Mouse (Mus musculus) stomach, embryonic 16.5 days (tissue): ENCODE data around the gene Pde4dip. TPM values are rescaled to one million over a fixed set of nuclear protein-coding genes. Genes with fewer than 3 reads are reported as not detected.

Experiments
- ATAC-seq: fragments of 200-750 bp; cut with Nextera tagmentation; 2 replicates; pipeline ENCODE4 v1.8.0; 2017; ENCODE audit warnings: moderate number of reproducible peaks, moderate TSS enrichment; ENCODE audit not compliant: insufficient read depth, low FRiP score
- H3K27ac ChIP-seq: fragments of 300-500 bp; sonication (generic); 2 replicates; pipeline ENCODE4 v1.5.1; 2014; ENCODE audit warnings: low read length
- H3K27me3 ChIP-seq: fragments of 300-500 bp; sonication (generic); 2 replicates; pipeline ENCODE4 v1.6.1; 2014; ENCODE audit warnings: low read length, control low read depth, mixed read lengths; ENCODE audit not compliant: control insufficient read depth, insufficient read depth
- H3K36me3 ChIP-seq: fragments of 300-500 bp; sonication (generic); 2 replicates; pipeline ENCODE4 v1.6.1; 2014; ENCODE audit warnings: low read length; ENCODE audit not compliant: control insufficient read depth, insufficient read depth
- H3K4me1 ChIP-seq: fragments of 300-500 bp; sonication (generic); 2 replicates; pipeline ENCODE4 v1.6.1; 2014; ENCODE audit warnings: low read length, control low read depth, mixed read lengths; ENCODE audit not compliant: control insufficient read depth, insufficient read depth
- H3K4me2 ChIP-seq: fragments of 300-500 bp; sonication (generic); 2 replicates; pipeline ENCODE4 v1.6.1; 2014; ENCODE audit warnings: low read depth, low read length, mixed read lengths
- H3K4me3 ChIP-seq: fragments of 300-500 bp; sonication (generic); replicated peaks from 2 replicates; pipeline ENCODE4 v1.5.1; 2014; ENCODE audit warnings: mild to moderate bottlenecking, low read length
- H3K9ac ChIP-seq: fragments of 300-500 bp; sonication (generic); 2 replicates; pipeline ENCODE4 v1.6.1; 2014; ENCODE audit warnings: low read length
- H3K9me3 ChIP-seq: fragments of 300-500 bp; sonication (generic); replicated peaks from 2 replicates; pipeline ENCODE4 v1.6.1; 2016; ENCODE audit warnings: low read length, control low read depth; ENCODE audit not compliant: control insufficient read depth
- WGBS: fragments of 180-500 bp; shearing (Covaris S2); extraction: QIAGEN DNeasy Blood & Tissue Kit; methylation state at CpG from one replicate; pipeline ENCODE4 v1.1.7; 2014; 5-methylcytosine and 5-hydroxymethylcytosine counted together
- polyA plus RNA-seq: library from polyadenylated mRNA; unstranded; fragments of >200 nt; fragmentation: Nextera tagmentation; extraction: Ambion mirVana; gene quantifications from 2 replicates; pipeline ENCODE4 v1.2.1, GENCODE M21; 2015

Gene Pde4dip
- polyA plus RNA-seq, 1 experiment from 2014 or later = 31.3 TPM

DNA sequence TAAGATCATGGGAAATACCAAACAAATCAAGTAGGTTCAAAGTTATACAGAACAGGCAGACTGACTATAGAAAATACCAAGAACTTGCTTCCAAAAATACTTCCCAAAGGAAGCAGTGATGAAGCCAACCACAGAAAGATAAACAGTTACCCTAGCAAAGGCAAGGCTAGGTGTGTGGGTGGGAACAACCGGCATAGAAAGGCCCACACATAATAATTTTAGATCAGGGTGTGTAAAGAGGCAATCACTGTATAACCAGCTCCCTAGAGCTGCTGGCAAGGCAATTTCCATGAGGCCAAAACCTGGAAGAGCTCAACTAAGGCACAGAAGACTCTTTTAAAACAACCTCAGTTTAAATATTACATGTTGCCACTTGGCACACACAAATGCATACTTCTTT lies 29.1 kb downstream of the Pde4dip start:
- no peaks in the 10 kb centered on the region for H3K9me3 ChIP-seq
- H3K36me3 ChIP-seq = no peaks in the 10 kb centered on the region
- no peak overlapping the region for H3K9ac ChIP-seq
- H3K27me3 ChIP-seq = no peaks in the 10 kb centered on the region
- H3K4me3 ChIP-seq = no peak overlapping the region
- H3K27ac ChIP-seq = no peak overlapping the region
- 64% methylated on average over 1 of the region's 1 CpGs for WGBS
- ATAC-seq = no peak
- no peak overlapping the region for H3K4me2 ChIP-seq
- no peaks in the 10 kb centered on the region for H3K4me1 ChIP-seq

GRCm38 (mm10) chr3:97854575-97855384 lies 33.7 kb downstream of the Pde4dip start:
- H3K4me2 ChIP-seq = no peak overlapping the region
- no peaks in the 10 kb centered on the region for H3K27me3 ChIP-seq
- H3K9ac ChIP-seq = no peak overlapping the region
- 75% methylated on average over 9 of the region's 9 CpGs for WGBS
- ATAC-seq = no peak
- no peaks in the 10 kb centered on the region for H3K36me3 ChIP-seq
- no peaks in the 10 kb centered on the region for H3K4me1 ChIP-seq
- H3K27ac ChIP-seq = no peak overlapping the region
- no peak overlapping the region for H3K4me3 ChIP-seq
- no peaks in the 10 kb centered on the region for H3K9me3 ChIP-seq

DNA sequence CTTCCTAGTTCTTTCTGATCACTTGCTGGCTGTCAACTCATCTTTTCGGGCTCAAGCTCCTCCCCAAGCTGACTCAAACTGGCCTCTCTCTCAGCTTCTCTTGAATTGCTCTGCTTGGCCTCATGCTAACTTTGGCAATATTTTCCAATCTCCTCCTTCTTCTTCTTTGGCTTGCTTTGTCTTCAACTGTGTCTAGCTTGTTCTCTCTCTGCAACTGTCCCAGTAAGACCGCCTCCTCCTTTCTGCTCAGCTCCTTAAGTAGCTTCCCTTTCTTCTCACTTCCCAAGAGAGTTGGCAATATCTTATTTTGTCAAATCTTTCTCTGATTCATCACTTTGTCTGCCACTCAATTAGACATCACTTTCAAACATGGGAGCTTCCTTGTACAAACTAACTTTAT lies 36.7 kb downstream of the Pde4dip start:
- no peak for ATAC-seq
- WGBS = 89% methylated on average over 2 of the region's 2 CpGs
- Histone ChIP-seq H3K9me3 (no peaks in the 10 kb centered on the region), H3K36me3 (no peaks in the 10 kb centered on the region), H3K9ac (no peak overlapping the region), H3K4me1 (no peaks in the 10 kb centered on the region), H3K27ac (no peak overlapping the region), H3K27me3 (no peaks in the 10 kb centered on the region), H3K4me3 (no peak overlapping the region), H3K4me2 (no peak overlapping the region)

GRCm38 (mm10) chr3:97847626-97848025 lies 40.9 kb downstream of the Pde4dip start:
- no peaks in the 10 kb centered on the region for H3K27me3 ChIP-seq
- H3K4me1 ChIP-seq = no peaks in the 10 kb centered on the region
- H3K4me3 ChIP-seq = no peak overlapping the region
- ATAC-seq = no peak
- 60% methylated on average over 3 of the region's 3 CpGs for WGBS
- no peak overlapping the region for H3K4me2 ChIP-seq
- H3K9me3 ChIP-seq = no peaks in the 10 kb centered on the region
- no peak overlapping the region for H3K9ac ChIP-seq
- no peak overlapping the region for H3K27ac ChIP-seq
- H3K36me3 ChIP-seq = no peaks in the 10 kb centered on the region

DNA sequence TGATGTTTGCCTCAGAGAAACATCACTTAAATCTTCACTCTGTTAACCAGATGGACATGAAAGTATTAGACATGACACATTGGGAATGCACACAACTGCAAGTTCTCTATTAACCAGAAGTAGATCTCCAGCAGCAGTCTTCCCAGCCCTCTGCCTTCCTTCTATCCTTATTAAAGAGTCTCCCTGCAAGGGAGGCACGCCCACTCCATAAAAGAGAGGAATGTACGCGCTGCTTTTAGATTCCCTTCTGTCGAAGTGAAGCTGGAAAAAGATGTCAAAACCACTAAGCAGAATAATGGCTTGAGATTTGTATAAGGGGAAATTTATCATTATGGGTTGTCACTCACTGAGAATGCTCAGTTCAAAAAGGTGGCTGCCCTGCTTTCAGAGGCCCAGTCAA lies 42.1 kb downstream of the Pde4dip start:
- ATAC-seq = no peak
- H3K9ac ChIP-seq = no peak overlapping the region
- no peaks in the 10 kb centered on the region for H3K27me3 ChIP-seq
- no peak overlapping the region for H3K4me2 ChIP-seq
- no peaks in the 10 kb centered on the region for H3K9me3 ChIP-seq
- no peaks in the 10 kb centered on the region for H3K36me3 ChIP-seq
- H3K27ac ChIP-seq = no peak overlapping the region
- H3K4me1 ChIP-seq = no peaks in the 10 kb centered on the region
- no peak overlapping the region for H3K4me3 ChIP-seq
- 56% methylated on average over 4 of the region's 4 CpGs for WGBS

DNA sequence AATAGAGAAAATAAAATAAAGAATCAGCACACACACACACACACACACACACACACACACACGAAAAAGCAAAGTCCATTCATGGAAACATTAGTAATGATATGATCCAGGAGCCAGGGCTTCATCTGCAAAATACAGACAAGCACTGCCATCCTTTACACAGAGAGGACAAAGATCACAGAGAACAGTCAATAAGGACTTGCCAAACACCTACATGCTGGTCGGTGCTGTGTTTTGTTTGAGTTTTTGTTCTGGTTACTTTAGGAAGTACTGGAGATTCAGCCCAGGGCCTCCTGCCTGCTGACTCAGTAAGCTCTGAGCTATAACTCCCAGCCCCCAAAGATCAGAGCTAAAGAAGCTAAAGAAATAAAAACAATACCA lies 43.7 kb downstream of the Pde4dip start:
- WGBS = 45% methylated on average over 2 of the region's 2 CpGs

GRCm38 (mm10) chr3:97844163-97844820 lies 44.2 kb downstream of the Pde4dip start:
- peak; percentile 69; the same call in 1 of the 2 replicates for ATAC-seq
- H3K9ac ChIP-seq = no peak overlapping the region
- H3K27me3 ChIP-seq = no peaks in the 10 kb centered on the region
- H3K27ac ChIP-seq = no peak overlapping the region
- H3K36me3 ChIP-seq = no peaks in the 10 kb centered on the region
- H3K4me2 ChIP-seq = no peak overlapping the region
- H3K4me3 ChIP-seq = no peak overlapping the region
- no peaks in the 10 kb centered on the region for H3K4me1 ChIP-seq
- WGBS = 67% methylated on average over 7 of the region's 7 CpGs
- no peaks in the 10 kb centered on the region for H3K9me3 ChIP-seq

More for the DNA sequence above, 43.7 kb downstream of the Pde4dip start:
- H3K4me3 ChIP-seq = no peak overlapping the region
- no peak for ATAC-seq
- H3K36me3 ChIP-seq = no peaks in the 10 kb centered on the region
- no peaks in the 10 kb centered on the region for H3K9me3 ChIP-seq
- H3K4me2 ChIP-seq = no peak overlapping the region
- no peaks in the 10 kb centered on the region for H3K4me1 ChIP-seq
- H3K27me3 ChIP-seq = no peaks in the 10 kb centered on the region
- no peak overlapping the region for H3K9ac ChIP-seq
- no peak overlapping the region for H3K27ac ChIP-seq

GRCm38 (mm10) chr3:97842641-97843040 lies 45.9 kb downstream of the Pde4dip start:
- Histone ChIP-seq H3K36me3 (no peaks in the 10 kb centered on the region), H3K27me3 (no peaks in the 10 kb centered on the region), H3K9me3 (no peaks in the 10 kb centered on the region), H3K27ac (no peak overlapping the region), H3K4me3 (no peak overlapping the region), H3K9ac (no peak overlapping the region), H3K4me1 (no peaks in the 10 kb centered on the region), H3K4me2 (no peak overlapping the region)
- 55% methylated on average over 2 of the region's 2 CpGs for WGBS
- no peak for ATAC-seq

GRCm38 (mm10) chr3:97840439-97840838 lies 48.1 kb downstream of the Pde4dip start:
- H3K9ac ChIP-seq = no peak overlapping the region
- H3K4me3 ChIP-seq = no peak overlapping the region
- no peaks in the 10 kb centered on the region for H3K4me1 ChIP-seq
- H3K4me2 ChIP-seq = no peak overlapping the region
- no peaks in the 10 kb centered on the region for H3K9me3 ChIP-seq
- no peaks in the 10 kb centered on the region for H3K27me3 ChIP-seq
- no peaks in the 10 kb centered on the region for H3K36me3 ChIP-seq
- no peak overlapping the region for H3K27ac ChIP-seq
- ATAC-seq = no peak
